Mouse (Mus musculus): Measurements from ENCODE around the gene Abhd16a.

GRCm38 (mm10) chr17:35120745-35121142 is 31.7 kb downstream of the Abhd16a start:
- no peak for TF ChIP-seq POLR2A (IDR thresholded peaks at IDR 0.05; ENCODE audit: low read depth, low read length)
- TF ChIP-seq CTCF (IDR thresholded peaks at IDR 0.05; ENCODE audit: borderline replicate concordance, insufficient read depth, low read length), result no peak

All from embryonic fibroblast, embryonic 13.5 days (primary cell).